Mouse (Mus musculus) kidney, embryonic 16.5 days (tissue): ENCODE results near the gene Lsm2. TPM values are rescaled to one million over a fixed set of nuclear protein-coding genes. Genes with fewer than 3 reads are reported as not detected.
A peak's percentile ranks its signal among the peaks of the same experiment; 100 is the strongest.

Experiments
- ATAC-seq: fragments of 200-750 bp; cut with Nextera tagmentation; 2 replicates; pipeline ENCODE4 v1.8.0; 2017; ENCODE audit warnings: moderate TSS enrichment; ENCODE audit not compliant: low FRiP score, low TSS enrichment
- H3K27ac ChIP-seq: fragments of 300-500 bp; sonication (generic); 2 replicates; pipeline ENCODE4 v1.5.1; 2014; ENCODE audit warnings: low read length
- H3K27me3 ChIP-seq: fragments of 300-500 bp; sonication (generic); 2 replicates; pipeline ENCODE4 v1.6.1; 2014; ENCODE audit warnings: low read length, control low read depth, mixed read lengths; ENCODE audit not compliant: insufficient read depth
- H3K36me3 ChIP-seq: fragments of 300-500 bp; sonication (generic); 2 replicates; pipeline ENCODE4 v1.6.1; 2014; ENCODE audit warnings: low read length, control low read depth, mixed read lengths; ENCODE audit not compliant: insufficient read depth
- H3K4me1 ChIP-seq: fragments of 300-500 bp; sonication (generic); 2 replicates; pipeline ENCODE4 v1.6.1; 2014; ENCODE audit warnings: low read length, control low read depth, mixed read lengths; ENCODE audit not compliant: insufficient read depth
- H3K4me2 ChIP-seq: fragments of 300-500 bp; sonication (generic); replicated peaks from 2 replicates; pipeline ENCODE4 v1.6.1; 2014; ENCODE audit warnings: low read depth, low read length
- H3K4me3 ChIP-seq: fragments of 300-500 bp; sonication (generic); 2 replicates; pipeline ENCODE4 v1.5.1; 2014; ENCODE audit warnings: mild to moderate bottlenecking, low read length
- H3K9ac ChIP-seq: fragments of 300-500 bp; sonication (generic); replicated peaks from 2 replicates; pipeline ENCODE4 v1.6.1; 2014; ENCODE audit warnings: low read length
- H3K9me3 ChIP-seq: fragments of 300-500 bp; sonication (generic); 2 replicates; pipeline ENCODE4 v1.6.1; 2016; ENCODE audit warnings: low read length, control low read depth
- WGBS: fragments of 180-500 bp; shearing (Covaris S2); extraction: QIAGEN DNeasy Blood & Tissue Kit; methylation state at CpG from one replicate; pipeline ENCODE4 v1.1.7; 2014; 5-methylcytosine and 5-hydroxymethylcytosine counted together
- polyA plus RNA-seq: library from polyadenylated mRNA; unstranded; fragments of >200 nt; fragmentation: Nextera tagmentation; extraction: Ambion mirVana; gene quantifications from 2 replicates; pipeline ENCODE4 v1.2.1, GENCODE M21; 2015

The Lsm2 gene
- polyA plus RNA-seq, 1 experiment from 2014 or later = 206 TPM

DNA sequence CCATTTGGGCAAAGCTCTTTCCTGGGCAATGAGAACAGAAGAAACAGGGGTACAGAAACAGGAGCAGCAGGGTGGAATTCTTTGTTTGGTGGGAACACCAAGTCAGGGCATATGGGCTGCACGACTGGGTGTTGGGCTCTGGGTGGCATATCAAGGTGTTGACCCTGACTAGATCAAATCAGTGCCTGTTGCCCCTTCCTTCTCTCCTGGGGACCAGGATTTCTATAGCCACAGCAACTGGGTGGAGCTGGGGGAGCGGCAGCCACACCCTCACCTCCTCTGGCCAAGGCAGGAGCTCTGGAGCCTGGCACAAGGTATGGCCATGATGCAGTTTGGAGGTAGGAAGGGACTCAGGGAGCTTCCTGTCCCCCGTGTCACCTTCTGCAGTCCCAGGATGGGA is 36.5 kb downstream of the Lsm2 start:
- 83% methylated on average over 3 of the region's 3 CpGs for WGBS
- no peaks in the 10 kb centered on the region for H3K9me3 ChIP-seq
- no peak for ATAC-seq
- no peaks in the 10 kb centered on the region for H3K27me3 ChIP-seq
- no peak overlapping the region for H3K27ac ChIP-seq
- H3K4me2 ChIP-seq = no peak overlapping the region
- H3K4me1 ChIP-seq = peaks cover 5% of the 10 kb centered on the region
- peaks cover 31% of the 10 kb centered on the region for H3K36me3 ChIP-seq
- no peak overlapping the region for H3K9ac ChIP-seq
- H3K4me3 ChIP-seq = no peak overlapping the region

DNA sequence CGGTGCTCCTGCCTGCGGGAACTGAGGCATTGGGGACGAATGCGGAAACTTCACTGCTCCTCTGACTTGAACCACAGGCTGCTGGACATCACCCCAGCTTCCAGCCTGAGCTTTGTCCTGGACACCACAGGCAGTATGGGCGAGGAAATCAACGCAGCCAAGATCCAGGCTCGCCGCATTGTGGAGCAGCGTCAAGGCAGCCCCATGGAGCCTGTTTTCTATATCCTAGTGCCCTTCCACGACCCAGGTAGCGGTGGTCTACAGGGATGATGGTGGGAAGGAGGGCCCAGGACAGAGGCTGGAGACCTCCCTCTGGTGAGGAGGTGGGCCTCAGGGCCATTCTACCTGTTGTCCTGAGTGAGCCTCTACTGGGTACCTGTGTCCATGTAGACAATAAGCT is 38.2 kb downstream of the Lsm2 start:
- no peak overlapping the region for H3K9ac ChIP-seq
- H3K4me3 ChIP-seq = no peak overlapping the region
- peaks cover 14% of the 10 kb centered on the region for H3K36me3 ChIP-seq
- peaks cover 11% of the 10 kb centered on the region for H3K4me1 ChIP-seq
- no peaks in the 10 kb centered on the region for H3K27me3 ChIP-seq
- no peak overlapping the region for H3K4me2 ChIP-seq
- no peaks in the 10 kb centered on the region for H3K9me3 ChIP-seq
- 76% methylated on average over 11 of the region's 11 CpGs for WGBS
- no peak overlapping the region for H3K27ac ChIP-seq
- no peak for ATAC-seq

- Histone ChIP-seq H3K27me3 (no peaks in the 10 kb centered on the region), H3K9ac (no peak overlapping the region), H3K4me1 (peaks cover 11% of the 10 kb centered on the region), H3K36me3 (peaks cover 8% of the 10 kb centered on the region), H3K9me3 (no peaks in the 10 kb centered on the region), H3K4me2 (no peak overlapping the region), H3K4me3 (no peak overlapping the region), H3K27ac (no peak overlapping the region)
- no peak for ATAC-seq
- 86% methylated on average over 8 of the region's 8 CpGs for WGBS
These were observed 38.9 kb downstream of the Lsm2 start for GRCm38 (mm10) chr17:35020551-35020950.

- H3K9me3 ChIP-seq = no peaks in the 10 kb centered on the region
- ATAC-seq = peak; percentile 62
- H3K4me2 ChIP-seq = peak overlapping the region; percentile 37
- peak overlapping the region; percentile 84 for H3K27ac ChIP-seq
- H3K4me3 ChIP-seq = no peak overlapping the region
- no peaks in the 10 kb centered on the region for H3K27me3 ChIP-seq
- 10% methylated on average over 17 of the region's 17 CpGs for WGBS
- H3K4me1 ChIP-seq = peaks cover 17% of the 10 kb centered on the region
- H3K9ac ChIP-seq = no peak overlapping the region; the same call in 1 of the 2 replicates
- H3K36me3 ChIP-seq = peaks cover 1% of the 10 kb centered on the region; the same call in 1 of the 2 replicates
These were observed 39.6 kb downstream of the Lsm2 start for GRCm38 (mm10) chr17:35021163-35021808.

GRCm38 (mm10) chr17:35021842-35022477 is 40.3 kb downstream of the Lsm2 start:
- Histone ChIP-seq H3K4me1 (peaks cover 20% of the 10 kb centered on the region), H3K36me3 (no peaks in the 10 kb centered on the region), H3K9me3 (no peaks in the 10 kb centered on the region), H3K4me3 (no peak overlapping the region), H3K9ac (peak overlapping the region; percentile 29; the same call in 1 of the 2 replicates), H3K27ac (peak overlapping the region; percentile 84), H3K27me3 (no peaks in the 10 kb centered on the region), H3K4me2 (peak overlapping the region; percentile 37; the same call in 1 of the 2 replicates)
- no peak for ATAC-seq
- 50% methylated on average over 6 of the region's 6 CpGs for WGBS

DNA sequence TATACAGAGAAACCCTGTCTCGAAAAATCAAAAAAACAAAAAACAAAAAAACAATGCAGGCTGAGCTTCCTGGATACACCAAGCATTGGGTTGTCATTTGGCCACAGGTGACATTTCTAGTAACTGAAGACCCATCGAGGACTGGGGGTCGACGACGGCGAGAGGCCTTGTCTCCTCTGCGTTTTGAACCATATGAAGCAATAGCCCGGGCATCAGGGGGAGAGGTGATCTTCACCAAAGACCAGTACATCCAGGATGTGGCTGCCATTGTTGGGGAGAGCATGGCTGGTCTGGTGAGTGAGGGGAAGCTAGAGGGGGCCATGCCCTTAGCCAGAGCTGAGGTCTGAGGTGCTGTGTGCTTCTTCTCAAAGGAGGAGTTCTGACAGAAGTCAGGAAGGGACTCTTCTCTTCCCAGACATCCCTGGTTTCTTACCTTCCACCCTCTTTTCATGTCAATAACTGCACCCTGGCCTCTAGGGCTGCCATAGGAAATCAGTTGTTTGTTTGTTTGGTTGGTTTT is 40.9 kb downstream of the Lsm2 start:
- WGBS = 91% methylated on average over 8 of the region's 8 CpGs
- Histone ChIP-seq H3K27me3 (no peaks in the 10 kb centered on the region), H3K9ac (no peak overlapping the region), H3K4me1 (peaks cover 26% of the 10 kb centered on the region), H3K27ac (peak overlapping the region; percentile 55), H3K4me3 (no peak overlapping the region), H3K4me2 (no peak overlapping the region), H3K36me3 (no peaks in the 10 kb centered on the region), H3K9me3 (no peaks in the 10 kb centered on the region)
- ATAC-seq = no peak

DNA sequence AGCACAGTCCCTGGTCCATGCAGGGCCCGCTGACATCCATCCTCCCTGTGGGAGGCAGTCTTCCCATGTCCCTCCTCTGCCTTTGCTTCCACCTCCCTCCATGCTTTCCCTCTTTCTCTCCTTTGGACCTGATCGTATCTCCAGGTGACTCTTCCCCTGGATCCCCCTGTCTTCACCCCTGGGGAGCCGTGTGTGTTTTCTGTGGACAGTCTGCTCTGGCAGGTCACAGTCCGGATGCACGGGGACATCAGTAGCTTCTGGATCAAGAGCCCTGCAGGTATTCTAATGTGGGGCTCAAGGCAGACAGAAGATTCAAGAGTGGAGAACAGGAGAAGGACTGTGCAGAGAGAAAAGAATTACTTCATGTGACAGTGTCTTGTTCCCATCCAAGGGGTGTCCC is 41.6 kb downstream of the Lsm2 start:
- 78% methylated on average over 5 of the region's 5 CpGs for WGBS
- H3K4me3 ChIP-seq = no peak overlapping the region
- H3K4me1 ChIP-seq = peaks cover 26% of the 10 kb centered on the region
- H3K36me3 ChIP-seq = no peaks in the 10 kb centered on the region
- H3K9ac ChIP-seq = no peak overlapping the region
- H3K9me3 ChIP-seq = no peaks in the 10 kb centered on the region
- no peaks in the 10 kb centered on the region for H3K27me3 ChIP-seq
- ATAC-seq = no peak
- H3K27ac ChIP-seq = no peak overlapping the region
- H3K4me2 ChIP-seq = no peak overlapping the region

GRCm38 (mm10) chr17:35023756-35024155 is 42.1 kb downstream of the Lsm2 start:
- H3K4me1 ChIP-seq = peaks cover 26% of the 10 kb centered on the region
- WGBS = 60% methylated on average over 4 of the region's 4 CpGs
- no peaks in the 10 kb centered on the region for H3K9me3 ChIP-seq
- 0 out of 2 replicates have a peak overlapping the region, but pooled peaks have one; percentile 42 for H3K27ac ChIP-seq
- H3K36me3 ChIP-seq = no peaks in the 10 kb centered on the region
- H3K4me2 ChIP-seq = no peak overlapping the region
- peak overlapping the region; percentile 36; the same call in 1 of the 2 replicates for H3K9ac ChIP-seq
- H3K4me3 ChIP-seq = no peak overlapping the region
- no peak for ATAC-seq
- H3K27me3 ChIP-seq = no peaks in the 10 kb centered on the region

DNA sequence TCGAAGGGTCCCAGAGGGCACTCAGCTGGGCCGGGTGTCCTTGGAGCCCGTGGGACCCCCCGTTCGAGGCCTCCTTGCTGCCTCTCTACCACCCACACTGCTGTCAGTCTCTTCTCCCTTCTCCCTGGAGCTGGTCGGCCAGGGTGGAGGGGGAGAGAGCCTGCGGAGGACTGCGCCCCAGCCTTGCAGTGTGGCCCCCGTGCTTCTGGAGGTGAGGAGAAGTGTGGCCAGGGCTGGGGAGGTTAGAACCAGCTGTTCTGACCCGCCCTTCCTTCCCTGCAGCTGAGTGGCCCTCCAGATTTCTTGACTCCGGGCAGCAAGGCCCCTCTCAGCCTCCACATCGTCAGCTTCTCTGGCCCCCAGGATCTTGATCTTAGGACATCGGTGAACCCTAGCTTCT is 42.6 kb downstream of the Lsm2 start:
- Histone ChIP-seq H3K9me3 (no peaks in the 10 kb centered on the region), H3K4me1 (peaks cover 26% of the 10 kb centered on the region), H3K4me3 (no peak overlapping the region), H3K27ac (0 out of 2 replicates have a peak overlapping the region, but pooled peaks have one; percentile 42), H3K27me3 (no peaks in the 10 kb centered on the region), H3K4me2 (no peak overlapping the region), H3K36me3 (no peaks in the 10 kb centered on the region), H3K9ac (peak overlapping the region; percentile 36; the same call in 1 of the 2 replicates)
- no peak for ATAC-seq
- WGBS = 75% methylated on average over 12 of the region's 13 CpGs
